Mouse (Mus musculus) liver, embryonic 16.5 days (tissue): ENCODE measurements around the gene Amhr2. TPM values are rescaled to one million over a fixed set of nuclear protein-coding genes. Genes with fewer than 3 reads are reported as not detected.

Experiments
- ATAC-seq: fragments of 200-750 bp; cut with Nextera tagmentation; 2 replicates; pipeline ENCODE4 v1.8.0; 2017; ENCODE audit warnings: low read depth, mild to moderate bottlenecking, moderate number of reproducible peaks, moderate library complexity
- H3K27ac ChIP-seq: fragments of 300-500 bp; sonication (generic); 2 replicates; pipeline ENCODE4 v1.5.1; 2014; ENCODE audit warnings: mild to moderate bottlenecking, low read length
- H3K27me3 ChIP-seq: fragments of 300-500 bp; sonication (generic); 2 replicates; pipeline ENCODE4 v1.6.1; 2014; ENCODE audit warnings: low read depth, low read length, mixed read lengths; ENCODE audit not compliant: control insufficient read depth, insufficient read depth
- H3K36me3 ChIP-seq: fragments of 300-500 bp; sonication (generic); 2 replicates; pipeline ENCODE4 v1.6.1; 2014; ENCODE audit warnings: mild to moderate bottlenecking; ENCODE audit not compliant: control insufficient read depth, insufficient read depth
- H3K4me1 ChIP-seq: fragments of 300-500 bp; sonication (generic); 2 replicates; pipeline ENCODE4 v1.6.1; 2014; ENCODE audit warnings: low read depth, low read length, mixed read lengths; ENCODE audit not compliant: control insufficient read depth
- H3K4me2 ChIP-seq: fragments of 300-500 bp; sonication (generic); 2 replicates; pipeline ENCODE4 v1.6.1; 2014; ENCODE audit warnings: low read depth, low read length, mixed read lengths
- H3K4me3 ChIP-seq: fragments of 300-500 bp; sonication (generic); 2 replicates; pipeline ENCODE4 v1.5.1; 2014; ENCODE audit warnings: low read depth, mild to moderate bottlenecking, low read length
- H3K9ac ChIP-seq: fragments of 300-500 bp; sonication (generic); 2 replicates; pipeline ENCODE4 v1.6.1; 2014; ENCODE audit warnings: low read depth, low read length
- H3K9me3 ChIP-seq: fragments of 300-500 bp; sonication (generic); replicated peaks from 2 replicates; pipeline ENCODE4 v1.6.1; 2016; ENCODE audit warnings: low read length; ENCODE audit not compliant: control insufficient read depth
- WGBS: fragments of 180-500 bp; shearing (Covaris S2); extraction: QIAGEN DNeasy Blood & Tissue Kit; methylation state at CpG from one replicate; pipeline ENCODE4 v1.1.7; 2014; ENCODE audit not compliant: insufficient replicate concordance; 5-methylcytosine and 5-hydroxymethylcytosine counted together
- polyA plus RNA-seq: library from polyadenylated mRNA; unstranded; fragments of >200 nt; fragmentation: Nextera tagmentation; extraction: Ambion mirVana; gene quantifications from 2 replicates; pipeline ENCODE4 v1.2.1, GENCODE M21; 2015

The Amhr2 gene
- polyA plus RNA-seq, 1 experiment from 2014 or later: 0.04 TPM

DNA sequence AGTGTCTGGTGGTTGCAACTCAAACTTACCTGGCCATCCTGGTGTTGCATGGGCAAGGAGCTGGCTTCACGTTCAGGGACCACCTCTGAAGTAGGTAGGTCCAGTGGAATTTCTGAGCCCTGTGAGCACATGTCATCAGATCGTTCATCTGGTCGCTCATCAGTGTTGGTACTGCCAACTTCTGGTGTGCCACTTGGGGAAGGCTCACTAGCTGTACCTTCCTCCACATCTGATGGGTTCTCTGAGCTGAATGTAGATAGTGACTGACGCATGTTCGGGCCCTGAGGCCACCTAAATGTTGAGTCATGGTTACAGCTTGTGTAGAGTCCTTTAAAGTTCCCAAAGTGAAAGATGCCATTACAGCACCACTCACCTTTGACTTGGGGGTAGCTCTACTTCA lies 55.3 kb downstream of the Amhr2 start:
- H3K9me3 ChIP-seq: no peaks in the 10 kb centered on the region
- no peak overlapping the region for H3K27ac ChIP-seq
- H3K4me1 ChIP-seq: peaks cover 2% of the 10 kb centered on the region; the same call in 1 of the 2 replicates
- H3K4me2 ChIP-seq: no peak overlapping the region
- no peak for ATAC-seq
- no peak overlapping the region for H3K9ac ChIP-seq
- WGBS: 84% methylated on average over 5 of the region's 5 CpGs
- H3K36me3 ChIP-seq: peaks cover 58% of the 10 kb centered on the region
- no peaks in the 10 kb centered on the region for H3K27me3 ChIP-seq
- H3K4me3 ChIP-seq: no peak overlapping the region

DNA sequence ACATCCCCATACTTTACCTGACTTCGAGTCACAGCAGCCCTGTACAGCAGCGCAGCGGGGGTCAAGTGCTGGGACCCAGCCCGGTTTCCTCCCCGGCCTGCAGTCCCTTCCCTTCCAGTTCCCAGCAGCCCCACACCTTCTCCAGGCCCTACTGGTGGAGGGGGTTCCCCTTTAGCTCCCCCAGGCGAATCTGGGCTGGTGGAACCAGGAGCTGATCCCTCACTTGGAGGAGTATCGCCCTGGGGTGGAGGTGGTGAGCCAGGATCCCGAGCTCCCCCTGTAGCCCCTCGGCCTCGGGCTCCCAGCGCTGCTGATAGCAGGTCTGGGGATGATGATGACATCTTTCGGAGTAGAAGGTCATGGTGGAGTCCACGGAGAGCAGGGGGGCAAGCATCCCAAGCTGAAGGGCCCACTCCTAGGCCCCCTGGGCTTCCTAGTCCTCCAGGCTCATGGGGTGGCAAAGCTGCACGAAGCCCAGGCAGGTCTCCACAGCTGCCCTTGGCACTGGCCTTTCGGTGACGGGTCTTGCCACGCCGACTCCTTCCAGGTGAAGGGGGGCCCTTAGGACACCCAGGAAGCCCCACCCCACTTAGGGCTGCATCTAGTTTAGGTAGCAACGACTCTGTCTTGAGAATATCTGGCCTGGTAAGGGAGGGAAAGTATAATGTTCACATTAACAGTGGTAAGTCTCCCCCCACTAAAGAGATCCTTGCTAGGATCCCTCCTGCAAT lies 56.1 kb downstream of the Amhr2 start:
- Histone ChIP-seq H3K9me3 (no peaks in the 10 kb centered on the region), H3K4me2 (no peak overlapping the region), H3K4me3 (no peak overlapping the region), H3K4me1 (peaks cover 2% of the 10 kb centered on the region; the same call in 1 of the 2 replicates), H3K27ac (no peak overlapping the region), H3K9ac (no peak overlapping the region), H3K36me3 (peaks cover 55% of the 10 kb centered on the region), H3K27me3 (no peaks in the 10 kb centered on the region)
- WGBS: 86% methylated on average over 19 of the region's 19 CpGs
- no peak for ATAC-seq

DNA sequence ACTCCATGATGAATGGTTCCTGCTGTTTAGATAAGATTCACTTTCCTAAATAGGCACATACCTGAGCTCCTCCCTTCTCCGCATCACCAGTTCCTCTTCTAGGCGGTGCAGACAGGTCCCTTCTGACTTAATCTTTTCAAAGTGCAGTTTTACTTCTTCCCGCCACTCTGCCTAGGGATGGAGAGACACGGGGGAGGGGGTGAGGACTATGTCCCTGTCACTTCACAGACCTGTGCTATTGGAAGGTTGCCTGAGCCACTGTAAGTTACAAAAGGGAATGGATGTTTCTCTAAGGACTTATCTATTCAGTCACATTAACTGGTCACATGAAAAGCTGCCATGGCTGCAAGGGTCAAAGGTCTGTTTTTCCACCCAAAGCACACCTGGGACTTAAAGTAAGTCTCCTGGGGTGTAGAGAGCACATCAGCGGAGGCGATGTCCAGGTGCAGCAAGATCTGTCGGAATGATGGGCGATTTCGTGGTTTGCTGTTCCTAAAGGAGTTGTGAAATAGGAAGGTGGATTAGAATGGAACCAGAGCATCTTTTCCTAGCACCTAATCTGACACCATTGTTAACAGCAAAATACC lies 57.2 kb downstream of the Amhr2 start:
- peaks cover 2% of the 10 kb centered on the region; the same call in 1 of the 2 replicates for H3K4me1 ChIP-seq
- ATAC-seq: peak; percentile 52
- no peak overlapping the region for H3K4me2 ChIP-seq
- H3K36me3 ChIP-seq: peaks cover 52% of the 10 kb centered on the region
- H3K27ac ChIP-seq: no peak overlapping the region
- 74% methylated on average over 9 of the region's 9 CpGs for WGBS
- H3K9me3 ChIP-seq: no peaks in the 10 kb centered on the region
- no peak overlapping the region for H3K9ac ChIP-seq
- no peaks in the 10 kb centered on the region for H3K27me3 ChIP-seq
- no peak overlapping the region for H3K4me3 ChIP-seq

DNA sequence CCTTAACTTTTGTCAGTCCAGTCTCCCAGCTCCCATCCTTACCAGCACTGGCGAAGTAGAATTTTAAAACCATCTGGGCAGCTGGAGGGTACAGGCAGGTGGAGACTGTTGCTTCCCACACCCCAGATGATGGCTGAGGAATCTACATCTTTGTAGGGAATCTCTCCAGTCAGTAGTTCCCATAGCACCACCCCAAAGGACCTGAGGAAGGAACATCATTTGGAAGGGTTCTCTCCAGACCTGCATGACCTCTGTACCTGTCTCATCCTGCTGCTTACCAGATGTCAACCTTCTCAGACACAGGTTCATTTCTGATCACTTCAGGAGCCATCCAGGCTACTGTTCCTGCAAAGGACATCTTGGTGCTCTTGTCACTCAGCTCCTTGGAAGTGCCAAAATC lies 58.3 kb downstream of the Amhr2 start, which contains the start of gene Gm10337:
Gm10337 (plus strand) TSS at position 276 of the 400 bp plus-strand sequence.
- no peak for ATAC-seq

More for the DNA sequence above, 58.3 kb downstream of the Amhr2 start, which contains the start of gene Gm10337:
- Histone ChIP-seq H3K27ac (no peak within 1 kb of the TSS), H3K4me3 (no peak within 1 kb of the TSS), H3K4me1 (peaks cover 2% of the 10 kb centered on the region; the same call in 1 of the 2 replicates), H3K27me3 (no peaks in the 10 kb centered on the region), H3K9ac (no peak within 1 kb of the TSS), H3K9me3 (no peaks in the 10 kb centered on the region), H3K36me3 (peaks cover 42% of the 10 kb centered on the region), H3K4me2 (no peak within 1 kb of the TSS)
- WGBS: 85% methylated on average over 1 of the region's 1 CpGs

Other genes starting within 250 kb of the Amhr2 start
- gene Zfp740, start 242.1 kb upstream of the Amhr2 start, polyA plus RNA-seq: 16.3 and 17.1 TPM in 2 replicates
- 53.0 and 60.2 TPM in 2 replicates for gene Csad, start 240.6 kb upstream of the Amhr2 start, polyA plus RNA-seq
- 5.5 and 5.6 TPM in 2 replicates for gene Itgb7, start 213.4 kb upstream of the Amhr2 start, polyA plus RNA-seq
- 2.4 and 2.5 TPM in 2 replicates for gene Rarg, start 187.8 kb upstream of the Amhr2 start, polyA plus RNA-seq
- not detected in 2 replicates for gene Gm9918, start 174.8 kb upstream of the Amhr2 start, polyA plus RNA-seq
- 20.0 and 21.3 TPM in 2 replicates for gene Mfsd5, start 165.9 kb upstream of the Amhr2 start, polyA plus RNA-seq
- gene Espl1, start 149.1 kb upstream of the Amhr2 start, polyA plus RNA-seq: 21.2 and 24.8 TPM in 2 replicates
- gene Pfdn5, start 119.3 kb upstream of the Amhr2 start, polyA plus RNA-seq: 107 and 108 TPM in 2 replicates
- 34.0 and 39.3 TPM in 2 replicates for gene Myg1, start 113.7 kb upstream of the Amhr2 start, polyA plus RNA-seq
- 39.3 and 42.4 TPM in 2 replicates for gene Aaas, start 94.6 kb upstream of the Amhr2 start, polyA plus RNA-seq
- gene Sp7, start 78.2 kb upstream of the Amhr2 start, polyA plus RNA-seq: 0.02 TPM in 1 of 2 replicates, not detected in the other
- gene Sp1, start 39.2 kb upstream of the Amhr2 start, polyA plus RNA-seq: 3.7 TPM in 2 replicates
- gene Prr13, start 13.7 kb downstream of the Amhr2 start, polyA plus RNA-seq: 120 and 139 TPM in 2 replicates
- gene Pcbp2, start 25.2 kb downstream of the Amhr2 start, polyA plus RNA-seq: 64.7 and 67.7 TPM in 2 replicates
- gene Gm10337, start 58.4 kb downstream of the Amhr2 start, polyA plus RNA-seq: not detected in 2 replicates
- gene Map3k12, start 71.7 kb downstream of the Amhr2 start, polyA plus RNA-seq: 1.4 and 2.0 TPM in 2 replicates
- 34.6 and 37.0 TPM in 2 replicates for gene Tarbp2, start 72.8 kb downstream of the Amhr2 start, polyA plus RNA-seq
- 0.46 and 0.57 TPM in 2 replicates for gene Npff, start 79.6 kb downstream of the Amhr2 start, polyA plus RNA-seq
- gene Gm28047, start 179.7 kb downstream of the Amhr2 start, polyA plus RNA-seq: not detected in 2 replicates
- gene Atf7, start 180.1 kb downstream of the Amhr2 start, polyA plus RNA-seq: 10.2 and 11.1 TPM in 2 replicates
- 25.6 and 26.0 TPM in 2 replicates for gene Atp5g2, start 227.0 kb downstream of the Amhr2 start, polyA plus RNA-seq